Mouse (Mus musculus): ENCODE data around the gene Hist1h4h.

- TF ChIP-seq RAD21 (IDR thresholded peaks at IDR 0.05; ENCODE audit: low read depth, low read length) = no peak
- TF ChIP-seq GATA1 (IDR thresholded peaks at IDR 0.05; ENCODE audit: low read depth, low read length) = no peak
Measured at GRCm38 (mm10) chr13:23513517-23513916, 17.3 kb upstream of the Hist1h4h start.
